Mouse (Mus musculus) heart, adult 2 months (tissue): ENCODE data around the gene Tcf20.

Experiments used
- CTCF ChIP-seq: fragments of 200-600 bp; IDR thresholded peaks from 2 replicates; pipeline ENCODE4 v1.8.1; 2022; ENCODE audit warnings: antibody characterized with exemption, mild to moderate bottlenecking, moderate library complexity
- POLR2A ChIP-seq: fragments of 200-500 bp; IDR thresholded peaks from 2 replicates; pipeline ENCODE4 v1.6.1; 2011; ENCODE audit warnings: mild to moderate bottlenecking, low read depth, low read length, control low read depth; ENCODE audit not compliant: insufficient read depth

GRCm38 (mm10) chr15:82863674-82864073, 124.0 kb downstream of the Tcf20 start:
- TF ChIP-seq POLR2A (no peak), CTCF (no peak)
